ENCODE assay signal across 18 mouse cellular contexts in the genomic region with DNA sequence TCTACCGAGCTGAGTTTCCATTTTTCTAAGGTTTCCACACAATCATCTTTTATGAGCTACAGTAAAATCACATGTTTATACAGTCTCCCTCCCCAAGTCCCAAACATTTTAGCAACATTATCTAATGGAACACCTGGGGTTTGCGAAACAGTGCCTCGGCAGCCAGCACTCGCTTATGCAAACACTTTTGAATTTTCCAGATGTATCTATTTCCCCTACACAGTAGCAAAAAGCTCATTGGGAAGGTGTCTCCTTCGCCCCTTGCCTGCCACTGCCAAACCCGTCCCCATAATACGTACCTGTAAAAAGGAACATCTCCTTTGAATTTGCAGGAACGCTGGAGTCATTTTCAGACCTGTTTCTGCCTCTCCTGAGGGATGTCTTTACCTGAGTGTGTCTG.
A peak's percentile ranks its signal among the peaks of the same experiment; 100 is the strongest.
DNase-seq lines count a peak whose midpoint lies in the region; ATAC-seq lines count a peak whose summit lies in the region.
"Had no signal": no experiment of that assay in that cellular context is flagged by ENCODE, and none has a peak within 500 bp of the region (broad histone marks: within the 10 kb centered on the region; RNA-seq: fewer than 3 reads in every experiment).

No protein-coding gene starts in this region.

- H3K4me1 ChIP-seq in neural tube, embryonic 12.5 days: peaks cover 17% of the 10 kb centered on the region
- peaks cover 12% of the 10 kb centered on the region for H3K4me1 ChIP-seq in limb, embryonic 15.5 days
- H3K4me1 ChIP-seq: lung, embryonic 15.5 days had no signal

- no peak overlapping the region for H3K9ac ChIP-seq in neural tube, embryonic 12.5 days
- no peak overlapping the region for H3K9ac ChIP-seq in limb, embryonic 15.5 days
- H3K9ac ChIP-seq: liver, embryonic 14.5 days; lung, embryonic 15.5 days had no signal

- no peak overlapping the region for H3K4me3 ChIP-seq in neural tube, embryonic 12.5 days
- H3K4me3 ChIP-seq in limb, embryonic 15.5 days: no peak overlapping the region
- H3K4me3 ChIP-seq: lung, embryonic 15.5 days had no signal

- ATAC-seq in neural tube, embryonic 12.5 days (ENCODE audit: low FRiP score, low read depth): no peak
- peak; percentile 49; the same call in 1 of the 2 replicates for ATAC-seq in limb, embryonic 15.5 days (ENCODE audit: insufficient number of reproducible peaks, low FRiP score, low TSS enrichment, low read depth)
- ATAC-seq: midbrain, embryonic 16.5 days had no signal

- 70% methylated on average over 8 of the region's 8 CpGs for WGBS in neural tube, embryonic 12.5 days
- 33% methylated on average over 8 of the region's 8 CpGs for whole genome bisulfite sequencing in limb, embryonic 15.5 days

- H3K36me3 ChIP-seq in neural tube, embryonic 12.5 days: no peaks in the 10 kb centered on the region
- H3K36me3 ChIP-seq in limb, embryonic 15.5 days: no peaks in the 10 kb centered on the region
- H3K36me3 ChIP-seq: lung, embryonic 15.5 days had no signal

- no peaks in the 10 kb centered on the region; the same call in 1 of the 2 replicates for H3K9me3 ChIP-seq in neural tube, embryonic 12.5 days
- H3K9me3 ChIP-seq in limb, embryonic 15.5 days: no peaks in the 10 kb centered on the region
- H3K9me3 ChIP-seq: lung, embryonic 15.5 days had no signal

- peak; percentile 61 for DNase-seq in heart, adult 11 months
- DNase-seq in heart, postnatal 14 days: no peak
- DNase-seq in neural tube, embryonic 10.5 days (ENCODE audit: extremely low spot score, low spot score): no peak
- no peak for DNase-seq in urinary bladder, postnatal 14 days (ENCODE audit: low spot score)
- DNase-seq in kidney, postnatal 4 days: no peak
- DNase-seq: cerebellum, adult 18-20 months; cerebellum, postnatal 25 days; heart, postnatal 10 days; kidney, adult 2 months; kidney, postnatal 25 days; lung, postnatal 4 days; right cerebral cortex, adult 18-20 months had no signal

- intact Hi-C loops in heart, postnatal 14 days (cut with DNase I): no loop called here

- peak overlapping the region; percentile 32; the same call in 1 of the 2 replicates for H3K27ac ChIP-seq in neural tube, embryonic 12.5 days
- H3K27ac ChIP-seq in limb, embryonic 15.5 days: peak overlapping the region; percentile 65
- H3K27ac ChIP-seq: liver, embryonic 14.5 days; lung, embryonic 15.5 days had no signal

- peak overlapping the region; percentile 5; the same call in 1 of the 2 replicates for H3K4me2 ChIP-seq in neural tube, embryonic 12.5 days (replicated peaks)
- H3K4me2 ChIP-seq in limb, embryonic 15.5 days: no peak overlapping the region
- H3K4me2 ChIP-seq: heart, embryonic 11.5 days; lung, embryonic 15.5 days had no signal

- no peaks in the 10 kb centered on the region for H3K27me3 ChIP-seq in neural tube, embryonic 12.5 days (replicated peaks)
- H3K27me3 ChIP-seq in limb, embryonic 15.5 days: 0 out of 2 replicates have a peak, but pooled peaks cover 5% of the 10 kb centered on the region
- H3K27me3 ChIP-seq: lung, embryonic 15.5 days had no signal
